Comparison of ENCODE assay signal across 38 mouse cellular contexts in genomic region chr7:127093914-127094313, GRCm38 (mm10). TPM values are rescaled to one million over a fixed set of nuclear protein-coding genes. Genes with fewer than 3 reads are reported as not detected.
"Had no signal": no experiment of that assay in that cellular context is flagged by ENCODE, and none has a peak within 500 bp of the region (broad histone marks: within the 10 kb centered on the region; RNA-seq: fewer than 3 reads in every experiment).

No protein-coding gene starts in this region.

- H3K27ac ChIP-seq: gastrocnemius, adult 2 months; heart, embryonic 10.5 days; hindbrain, embryonic 10.5 days; hindbrain, embryonic 12.5 days; hindbrain, embryonic 15.5 days; hindbrain, postnatal 0 days; intestine, embryonic 15.5 days; kidney, embryonic 15.5 days; kidney, postnatal 0 days; limb, embryonic 13.5 days; limb, embryonic 15.5 days had no signal

- H3K27me3 ChIP-seq: heart, embryonic 12.5 days; hindbrain, embryonic 12.5 days; hindbrain, embryonic 15.5 days; intestine, embryonic 15.5 days; kidney, embryonic 15.5 days; limb, embryonic 13.5 days; limb, embryonic 15.5 days; liver, embryonic 13.5 days had no signal

- H3K36me3 ChIP-seq: heart, embryonic 10.5 days; heart, embryonic 12.5 days; hindbrain, embryonic 10.5 days; hindbrain, embryonic 12.5 days; hindbrain, embryonic 15.5 days; intestine, embryonic 15.5 days; kidney, embryonic 15.5 days; limb, embryonic 13.5 days; limb, embryonic 15.5 days had no signal

- H3K9me3 ChIP-seq: heart, embryonic 10.5 days; heart, embryonic 12.5 days; hindbrain, embryonic 10.5 days; hindbrain, embryonic 12.5 days; hindbrain, embryonic 15.5 days; intestine, embryonic 15.5 days; kidney, embryonic 15.5 days; limb, embryonic 13.5 days; limb, embryonic 15.5 days; liver, embryonic 13.5 days had no signal

- ATAC-seq: hindbrain, postnatal 0 days; inflammation-experienced regulatory T-cells, adult 6 months; intestine, embryonic 15.5 days; intestine, postnatal 0 days had no signal

- H3K4me3 ChIP-seq: gastrocnemius, adult 2 months; heart, embryonic 10.5 days; heart, embryonic 12.5 days; hindbrain, embryonic 10.5 days; hindbrain, embryonic 12.5 days; hindbrain, embryonic 15.5 days; intestine, embryonic 15.5 days; kidney, embryonic 15.5 days; limb, embryonic 13.5 days; limb, embryonic 15.5 days; liver, embryonic 13.5 days had no signal

- DNase-seq: gastrocnemius, adult 2 months; gastrocnemius, postnatal 10 days; gastrocnemius, postnatal 25 days; heart, adult 18-20 months; heart, postnatal 10 days; heart, postnatal 4 days; kidney, adult 18-20 months; kidney, adult 9 months; kidney, postnatal 14 days; kidney, postnatal 36 days; layer of hippocampus, adult 9-11 months; layer of hippocampus, postnatal 36 days; left cerebral cortex, postnatal 4 days; liver, embryonic 13.5 days had no signal

- H3K4me2 ChIP-seq: heart, embryonic 12.5 days; hindbrain, embryonic 12.5 days; hindbrain, embryonic 15.5 days; intestine, embryonic 15.5 days; kidney, embryonic 15.5 days; limb, embryonic 13.5 days; limb, embryonic 15.5 days; liver, embryonic 13.5 days had no signal

- H3K9ac ChIP-seq: heart, embryonic 12.5 days; hindbrain, embryonic 12.5 days; hindbrain, embryonic 15.5 days; intestine, embryonic 15.5 days; kidney, embryonic 15.5 days; limb, embryonic 13.5 days; limb, embryonic 15.5 days had no signal

RNA-seq across cellular contexts. Expression of gene Zg16, which starts 6.8 kb away (rescaled TPM):
- total RNA-seq: gastrocnemius, adult 2 months; gastrocnemius, postnatal 10 days; gastrocnemius, postnatal 25 days; heart, adult 18-20 months; heart, adult 8-10 months; heart, postnatal 10 days; heart, postnatal 25 days; heart, postnatal 4 days; hindbrain, postnatal 0 days; layer of hippocampus, adult 18-20 months; layer of hippocampus, adult 8-10 months; layer of hippocampus, postnatal 14 days; layer of hippocampus, postnatal 36 days; left cerebral cortex, adult 18-20 months; left cerebral cortex, adult 8-10 months; left cerebral cortex, postnatal 10 days; left cerebral cortex, postnatal 25 days; left cerebral cortex, postnatal 4 days had no signal
- polyA plus RNA-seq: heart, embryonic 10.5 days; heart, embryonic 12.5 days; heart, embryonic 14.5 days; hindbrain, embryonic 10.5 days; hindbrain, embryonic 12.5 days; hindbrain, embryonic 15.5 days; hindbrain, postnatal 0 days; kidney, embryonic 15.5 days; kidney, postnatal 0 days; limb, embryonic 11.5 days; limb, embryonic 13.5 days; limb, embryonic 15.5 days; liver, embryonic 13.5 days had no signal

RNA-seq across cellular contexts. Expression of gene Qprt, which starts 28.1 kb away (rescaled TPM):
- total RNA-seq: heart, adult 8-10 months; heart, postnatal 25 days had no signal

RNA-seq across cellular contexts. Expression of gene Spn, which starts 43.7 kb away (rescaled TPM):
- polyA plus RNA-seq: hindbrain, embryonic 10.5 days; hindbrain, embryonic 12.5 days had no signal
